Comparison of ENCODE assay signal across 32 mouse cellular contexts in the genomic region with DNA sequence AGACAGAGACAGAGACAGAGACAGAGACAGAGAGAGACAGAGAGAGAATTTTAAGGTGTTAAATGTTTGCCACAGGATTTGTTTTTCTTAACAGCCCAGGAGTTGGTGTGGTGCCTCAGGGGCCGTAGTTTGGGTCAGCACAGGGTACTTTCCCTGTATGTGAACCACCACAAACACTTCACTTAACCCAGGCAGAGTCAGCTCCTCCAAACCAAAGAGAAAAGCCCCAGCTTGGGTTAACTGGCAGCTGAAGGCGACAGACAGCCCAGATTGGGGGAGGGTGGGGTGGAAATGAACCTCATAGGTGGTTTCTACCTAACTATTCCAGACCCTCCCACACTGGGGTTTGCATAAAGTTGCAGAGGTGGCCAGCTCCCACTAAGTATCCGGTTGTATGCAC.
"Had no signal": no experiment of that assay in that cellular context is flagged by ENCODE, and none has a peak within 500 bp of the region (broad histone marks: within the 10 kb centered on the region; RNA-seq: fewer than 3 reads in every experiment).

No protein-coding gene starts in this region.

- H3K36me3 ChIP-seq: limb, embryonic 10.5 days; limb, embryonic 12.5 days; limb, embryonic 13.5 days; limb, embryonic 15.5 days; liver, embryonic 12.5 days; liver, embryonic 13.5 days; liver, embryonic 15.5 days; lung, embryonic 15.5 days; midbrain, embryonic 10.5 days; midbrain, embryonic 12.5 days; midbrain, embryonic 13.5 days; midbrain, embryonic 15.5 days had no signal

- H3K27ac ChIP-seq: left cerebral cortex, adult 2 months; limb, embryonic 10.5 days; limb, embryonic 12.5 days; limb, embryonic 13.5 days; limb, embryonic 15.5 days; liver, embryonic 12.5 days; liver, embryonic 13.5 days; liver, embryonic 14.5 days; liver, embryonic 15.5 days; lung, embryonic 15.5 days; macrophage; midbrain, embryonic 10.5 days; midbrain, embryonic 12.5 days; midbrain, embryonic 13.5 days; midbrain, embryonic 15.5 days had no signal

- ATAC-seq: liver, embryonic 12.5 days; liver, postnatal 0 days; lung, postnatal 0 days; midbrain, embryonic 13.5 days; midbrain, embryonic 15.5 days; midbrain, embryonic 16.5 days had no signal

- H3K27me3 ChIP-seq: limb, embryonic 12.5 days; limb, embryonic 13.5 days; limb, embryonic 15.5 days; liver, embryonic 13.5 days; lung, embryonic 15.5 days; midbrain, embryonic 12.5 days; midbrain, embryonic 13.5 days; midbrain, embryonic 15.5 days had no signal

- H3K9me3 ChIP-seq: limb, embryonic 10.5 days; limb, embryonic 12.5 days; limb, embryonic 13.5 days; limb, embryonic 15.5 days; liver, embryonic 12.5 days; liver, embryonic 13.5 days; liver, embryonic 15.5 days; lung, embryonic 15.5 days; megakaryocyte, embryonic 14.5 days; midbrain, embryonic 10.5 days; midbrain, embryonic 12.5 days; midbrain, embryonic 13.5 days; midbrain, embryonic 15.5 days had no signal

- H3K4me3 ChIP-seq: left cerebral cortex, adult 2 months; limb, embryonic 10.5 days; limb, embryonic 12.5 days; limb, embryonic 13.5 days; limb, embryonic 15.5 days; liver, embryonic 12.5 days; liver, embryonic 13.5 days; liver, embryonic 15.5 days; lung, embryonic 15.5 days; megakaryocyte, embryonic 14.5 days; midbrain, embryonic 10.5 days; midbrain, embryonic 12.5 days; midbrain, embryonic 13.5 days; midbrain, embryonic 15.5 days; myocyte had no signal

- H3K4me1 ChIP-seq: limb, embryonic 10.5 days; limb, embryonic 12.5 days; limb, embryonic 13.5 days; limb, embryonic 15.5 days; liver, embryonic 13.5 days; liver, embryonic 15.5 days; lung, embryonic 15.5 days; megakaryocyte, embryonic 14.5 days; midbrain, embryonic 10.5 days; midbrain, embryonic 12.5 days; midbrain, embryonic 13.5 days; midbrain, embryonic 15.5 days had no signal

- DNase-seq: left cerebral cortex, postnatal 4 days; liver; liver, embryonic 13.5 days; liver, postnatal 0 days; lung, adult 18-20 months; lung, adult 2 months; lung, embryonic 14.5 days; lung, postnatal 10 days; lung, postnatal 14 days; lung, postnatal 36 days; lung, postnatal 4 days; midbrain, embryonic 14.5 days had no signal

- H3K4me2 ChIP-seq: limb, embryonic 12.5 days; limb, embryonic 13.5 days; limb, embryonic 15.5 days; liver, embryonic 11.5 days; liver, embryonic 12.5 days; liver, embryonic 13.5 days; liver, embryonic 15.5 days; lung, embryonic 14.5 days; lung, embryonic 15.5 days; midbrain, embryonic 11.5 days; midbrain, embryonic 12.5 days; midbrain, embryonic 13.5 days; midbrain, embryonic 15.5 days had no signal

- H3K9ac ChIP-seq: limb, embryonic 12.5 days; limb, embryonic 13.5 days; limb, embryonic 15.5 days; liver, embryonic 12.5 days; liver, embryonic 13.5 days; liver, embryonic 14.5 days; liver, embryonic 15.5 days; liver, postnatal 0 days; lung, embryonic 14.5 days; lung, embryonic 15.5 days; midbrain, embryonic 12.5 days; midbrain, embryonic 13.5 days; midbrain, embryonic 15.5 days had no signal
